In genomic region chr11:67544656-67545432, GRCm38 (mm10) we compare ENCODE assay signal across 11 mouse cellular contexts.
DNase-seq lines count a peak whose midpoint lies in the region; ATAC-seq lines count a peak whose summit lies in the region.
"Had no signal": no experiment of that assay in that cellular context is flagged by ENCODE, and none has a peak within 500 bp of the region (broad histone marks: within the 10 kb centered on the region; RNA-seq: fewer than 3 reads in every experiment).

No protein-coding gene starts in this region.

- no peak for ATAC-seq in heart, embryonic 13.5 days (ENCODE audit: extremely low read depth, insufficient number of reproducible peaks, low FRiP score, low TSS enrichment)
- ATAC-seq in embryonic facial prominence, embryonic 15.5 days (ENCODE audit: insufficient number of reproducible peaks, low FRiP score, low TSS enrichment, low read depth): no peak
- peak; percentile 60; the same call in 1 of the 2 replicates for ATAC-seq in liver, embryonic 15.5 days (ENCODE audit: insufficient read depth)
- ATAC-seq: CD4-positive, CD25-positive, alpha-beta regulatory T cell, adult 4 months; midbrain, embryonic 15.5 days had no signal

- peak overlapping the region; percentile 36 for H3K4me2 ChIP-seq in heart, embryonic 13.5 days
- no peak overlapping the region for H3K4me2 ChIP-seq in embryonic facial prominence, embryonic 15.5 days (replicated peaks)
- H3K4me2 ChIP-seq in liver, embryonic 15.5 days: no peak overlapping the region
- H3K4me2 ChIP-seq: midbrain, embryonic 15.5 days had no signal

- WGBS in heart, embryonic 13.5 days: 15% methylated on average over 11 of the region's 11 CpGs
- 36% methylated on average over 11 of the region's 11 CpGs for WGBS in embryonic facial prominence, embryonic 15.5 days
- 42% methylated on average over 11 of the region's 11 CpGs for WGBS in liver, embryonic 15.5 days (ENCODE audit: insufficient replicate concordance)

- peaks cover 34% of the 10 kb centered on the region for H3K4me1 ChIP-seq in heart, embryonic 13.5 days
- H3K4me1 ChIP-seq in embryonic facial prominence, embryonic 15.5 days: peaks cover 21% of the 10 kb centered on the region
- peaks cover 10% of the 10 kb centered on the region; the same call in 1 of the 2 replicates for H3K4me1 ChIP-seq in liver, embryonic 15.5 days (replicated peaks)

- DNase-seq in heart, adult 18-20 months: no peak
- peak; percentile 39 for DNase-seq in B cell, adult 2 months
- no peak for DNase-seq in cerebellum, postnatal 10 days
- DNase-seq in ovary, postnatal 10 days (ENCODE audit: low spot score): no peak
- DNase-seq in layer of hippocampus, postnatal 36 days: no peak
- DNase-seq: cerebellum, postnatal 36 days had no signal

- H3K4me3 ChIP-seq in heart, embryonic 13.5 days: no peak overlapping the region
- H3K4me3 ChIP-seq in embryonic facial prominence, embryonic 15.5 days (replicated peaks): no peak overlapping the region
- no peak overlapping the region for H3K4me3 ChIP-seq in liver, embryonic 15.5 days (replicated peaks)
- H3K4me3 ChIP-seq: midbrain, embryonic 15.5 days had no signal

- no peaks in the 10 kb centered on the region for H3K9me3 ChIP-seq in heart, embryonic 13.5 days
- no peaks in the 10 kb centered on the region for H3K9me3 ChIP-seq in embryonic facial prominence, embryonic 15.5 days (replicated peaks)
- no peaks in the 10 kb centered on the region for H3K9me3 ChIP-seq in liver, embryonic 15.5 days (replicated peaks)
- H3K9me3 ChIP-seq: midbrain, embryonic 15.5 days had no signal

- peak overlapping the region; percentile 73 for H3K27ac ChIP-seq in heart, embryonic 13.5 days (replicated peaks)
- peak overlapping the region; percentile 34; the same call in 1 of the 2 replicates for H3K27ac ChIP-seq in embryonic facial prominence, embryonic 15.5 days (replicated peaks)
- H3K27ac ChIP-seq in liver, embryonic 15.5 days (replicated peaks): no peak overlapping the region; the same call in 1 of the 2 replicates
- H3K27ac ChIP-seq: midbrain, embryonic 15.5 days had no signal

- H3K36me3 ChIP-seq in heart, embryonic 13.5 days: no peaks in the 10 kb centered on the region
- H3K36me3 ChIP-seq in embryonic facial prominence, embryonic 15.5 days: no peaks in the 10 kb centered on the region
- H3K36me3 ChIP-seq in liver, embryonic 15.5 days (replicated peaks): no peaks in the 10 kb centered on the region
- H3K36me3 ChIP-seq: midbrain, embryonic 15.5 days had no signal

- H3K27me3 ChIP-seq in heart, embryonic 13.5 days (replicated peaks): no peaks in the 10 kb centered on the region
- no peaks in the 10 kb centered on the region for H3K27me3 ChIP-seq in embryonic facial prominence, embryonic 15.5 days
- no peaks in the 10 kb centered on the region for H3K27me3 ChIP-seq in liver, embryonic 15.5 days
- H3K27me3 ChIP-seq: midbrain, embryonic 15.5 days had no signal

- peak overlapping the region; percentile 45 for H3K9ac ChIP-seq in heart, embryonic 13.5 days
- H3K9ac ChIP-seq in embryonic facial prominence, embryonic 15.5 days: no peak overlapping the region
- no peak overlapping the region for H3K9ac ChIP-seq in liver, embryonic 15.5 days
- H3K9ac ChIP-seq: midbrain, embryonic 15.5 days had no signal

Comparison
In these comparisons a context has a peak if more than half of its experiments do, and no peak if none do; other contexts are left out.
1. DNase-seq: peak in B cell, adult 2 months (2 of 2); none in heart, adult 18-20 months (0 of 2), cerebellum, postnatal 10 days (0 of 2), ovary, postnatal 10 days (single experiment) and layer of hippocampus, postnatal 36 days (0 of 2).